Mouse (Mus musculus) E14TG2a.4 (cell line): ENCODE data around the gene Ralgapa1.

ENCODE experiments used
- CTCF ChIP-seq: conservative IDR thresholded peaks from 2 replicates; pipeline ENCODE4 v1.5.1; 2014; ENCODE audit warnings: low read length
- POU5F1 ChIP-seq: IDR thresholded peaks from 2 replicates; pipeline ENCODE4 v1.6.1; 2014; ENCODE audit warnings: low read length, borderline replicate concordance

DNA sequence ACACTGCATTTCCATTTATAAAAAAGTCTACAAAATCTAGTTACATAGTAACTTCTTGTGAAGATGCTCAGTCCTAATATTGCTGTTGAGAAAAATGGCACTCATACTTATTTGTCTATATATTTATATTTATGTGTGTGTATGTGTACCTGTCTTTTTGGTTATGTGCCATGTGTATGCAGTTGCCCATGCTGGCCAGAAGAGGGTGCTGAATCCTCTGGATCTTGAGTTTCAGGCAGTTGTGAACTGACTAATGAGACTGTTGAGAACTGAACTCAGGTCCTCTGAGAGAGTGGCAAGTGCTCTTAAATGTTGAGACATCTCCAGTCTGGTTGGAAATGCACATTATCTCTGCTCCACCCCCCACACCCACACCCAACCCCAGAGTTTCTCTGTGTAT is 247.9 kb downstream of the Ralgapa1 start:
- TF ChIP-seq CTCF (peak; percentile 90), POU5F1 (no peak)
